Mouse (Mus musculus) CD8-positive naive resting alpha-beta T cell, adult 57 days (primary cell): ENCODE measurements around the gene Ldlrad2. TPM values are rescaled to one million over a fixed set of nuclear protein-coding genes. Genes with fewer than 3 reads are reported as not detected.

Experiments used
- total RNA-seq: library from RNA; stranded (reverse); gene quantifications from one replicate; pipeline ENCODE4 v1.2.4, GENCODE M21; 2023

The Ldlrad2 gene
- not detected for total RNA-seq

GRCm38 (mm10) chr4:137574469-137574868 is at the start of gene Ldlrad2:
TSS of gene Ldlrad2 (minus strand) at chr4:137574569.

GRCm38 (mm10) chr4:137593601-137594495 is 19.5 kb upstream of the Ldlrad2 start, which contains the start of gene Usp48:
TSS of gene Usp48 (plus strand) at chr4:137593755.

Other genes starting within 250 kb of the Ldlrad2 start
- 337 TPM for gene Cdc42, start 216.8 kb downstream of the Ldlrad2 start, total RNA-seq
- not detected for gene Cela3a, start 164.8 kb downstream of the Ldlrad2 start, total RNA-seq
- 5.8 TPM for gene Cela3b, start 144.0 kb downstream of the Ldlrad2 start, total RNA-seq
- gene 1700013G24Rik, start 121.3 kb downstream of the Ldlrad2 start, total RNA-seq = not detected
- gene Hspg2, start 105.8 kb downstream of the Ldlrad2 start, total RNA-seq = 0.28 TPM
- 216 TPM for gene Usp48, start 19.2 kb upstream of the Ldlrad2 start, total RNA-seq
- gene Rap1gap, start 90.2 kb upstream of the Ldlrad2 start, total RNA-seq = 2.0 TPM
- 16.9 TPM for gene Alpl, start 221.8 kb upstream of the Ldlrad2 start, total RNA-seq